Mouse (Mus musculus) left cerebral cortex, postnatal 36 days (tissue): ENCODE results near the gene Rap1a. TPM values are rescaled to one million over a fixed set of nuclear protein-coding genes. Genes with fewer than 3 reads are reported as not detected.
A peak's percentile ranks its signal among the peaks of the same experiment; 100 is the strongest.

ENCODE experiments used
- DNase-seq, 2 experiments: peaks; one replicate each; pipeline ENCODE4 v3.0.0; 2021 to 2022; ENCODE audit warnings: low spot score in 2 of 2, mixed read lengths in 1 of 2
- intact Hi-C: fragments of 180-260 bp; cut with DNase I; formaldehyde crosslinking; loops from one replicate; pipeline ENCODE4 v1.15.1; 2025
- total RNA-seq, 2 experiments: library from RNA; stranded (reverse); gene quantifications; 2 replicates each; pipeline ENCODE4 v1.2.3; 2021

Rap1a gene
- total RNA-seq, 2 experiments from 2014 or later: 57.7 to 72.0 TPM

- no peak for DNase-seq
- intact Hi-C loops: no loop called here
Observed at GRCm38 (mm10) chr3:105808179-105809037, 7.3 kb upstream of the Rap1a start.

- DNase-seq: no peak
- intact Hi-C loops: no loop called here
Observed at GRCm38 (mm10) chr3:105807672-105808071, 6.5 kb upstream of the Rap1a start.

GRCm38 (mm10) chr3:105806519-105807249 lies 5.5 kb upstream of the Rap1a start:
- intact Hi-C loops: no loop called here
- DNase-seq: no peak

- DNase-seq: no peak
- intact Hi-C loops: loop anchor here (5.0 kb wide), 1 partner anchor 41 kb away; no protein-coding TSS in a partner anchor
Observed at GRCm38 (mm10) chr3:105803600-105803999, 2.5 kb upstream of the Rap1a start.

GRCm38 (mm10) chr3:105800675-105801190 lies 403 bp downstream of the Rap1a start:
- intact Hi-C loops: loop anchor here (5.0 kb wide), 1 partner anchor 38 kb away; no protein-coding TSS in a partner anchor
- DNase-seq: peak; percentile 12 to 24

DNA sequence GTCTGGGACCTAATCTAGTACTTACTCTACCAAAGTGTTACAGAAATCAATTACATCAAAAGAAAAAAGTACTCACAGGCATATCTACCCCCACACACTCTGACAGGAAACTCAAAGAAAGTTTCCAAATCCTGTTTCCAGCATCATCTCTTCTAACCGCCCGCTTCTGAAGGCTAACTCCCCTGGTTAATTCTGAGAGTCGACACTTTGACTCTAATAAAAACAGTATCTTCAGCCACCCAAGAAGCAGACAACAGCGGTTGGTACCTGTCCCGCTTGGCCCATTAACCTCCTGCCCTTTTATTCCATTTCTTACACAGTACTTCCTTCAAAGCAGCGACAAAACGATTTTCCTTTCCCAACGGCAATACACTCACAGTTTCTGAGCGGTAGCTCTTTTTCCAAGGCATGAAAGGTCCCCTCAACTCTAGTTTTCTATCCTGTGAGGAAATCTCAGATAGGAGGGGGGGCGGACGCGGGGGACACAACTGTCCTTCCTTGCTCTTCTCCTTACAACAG lies 921 bp downstream of the Rap1a start:
- intact Hi-C loops: loop anchor here (5.0 kb wide), 1 partner anchor 38 kb away; no protein-coding TSS in a partner anchor
- no peak for DNase-seq

DNA sequence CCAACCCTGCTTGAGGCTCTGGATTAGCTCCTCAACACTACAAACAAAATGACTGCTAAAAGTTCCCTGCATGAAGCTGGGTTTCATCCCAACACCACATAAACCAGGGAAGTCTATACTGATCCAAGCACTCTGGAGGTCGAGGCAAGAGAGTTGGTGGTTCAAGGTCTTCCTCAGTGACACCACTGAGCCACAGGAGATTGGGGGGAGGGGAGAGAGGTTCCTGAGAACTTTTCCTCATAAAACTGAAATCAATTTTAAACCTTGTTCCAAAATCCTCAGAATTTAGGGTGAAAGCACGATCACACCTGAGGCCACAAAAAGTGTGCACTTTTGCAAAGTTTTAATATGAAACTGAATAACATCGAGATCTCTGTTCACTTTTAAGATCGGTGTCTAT lies 1.8 kb downstream of the Rap1a start:
- intact Hi-C loops: no loop called here
- DNase-seq: no peak

DNA sequence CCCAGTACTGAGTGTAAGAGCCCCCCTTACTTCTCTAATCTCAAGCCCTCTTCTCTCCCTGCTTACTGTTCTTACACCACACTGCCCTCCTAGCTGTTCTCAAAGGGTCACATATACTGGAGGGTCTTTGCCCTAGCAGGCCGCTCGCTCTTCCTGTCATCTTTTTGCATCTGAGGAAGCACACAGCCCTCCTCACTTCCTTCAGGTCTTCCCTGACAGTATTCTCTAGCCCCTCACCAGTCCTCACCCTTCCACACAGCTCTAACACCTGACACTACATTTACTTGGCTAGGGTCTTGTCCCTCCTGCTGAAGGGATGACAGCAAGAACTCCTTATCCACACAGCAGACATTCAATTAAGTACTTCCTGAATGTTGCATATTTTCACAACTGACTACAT lies 2.4 kb downstream of the Rap1a start:
- DNase-seq: no peak
- intact Hi-C loops: no loop called here

GRCm38 (mm10) chr3:105797427-105797826 lies 3.7 kb downstream of the Rap1a start:
- DNase-seq: no peak
- intact Hi-C loops: no loop called here

- intact Hi-C loops: no loop called here
Observed at GRCm38 (mm10) chr3:105796761-105797160, 4.4 kb downstream of the Rap1a start.

GRCm38 (mm10) chr3:105794309-105794708 lies 6.8 kb downstream of the Rap1a start:
- no peak for DNase-seq
- intact Hi-C loops: no loop called here

More at GRCm38 (mm10) chr3:105796761-105797160, 4.4 kb downstream of the Rap1a start:
- DNase-seq: no peak

GRCm38 (mm10) chr3:105792309-105792708 lies 8.8 kb downstream of the Rap1a start:
- no peak for DNase-seq
- intact Hi-C loops: no loop called here

- no peak for DNase-seq
- intact Hi-C loops: no loop called here
Observed at GRCm38 (mm10) chr3:105791129-105791528, 10.0 kb downstream of the Rap1a start.

DNA sequence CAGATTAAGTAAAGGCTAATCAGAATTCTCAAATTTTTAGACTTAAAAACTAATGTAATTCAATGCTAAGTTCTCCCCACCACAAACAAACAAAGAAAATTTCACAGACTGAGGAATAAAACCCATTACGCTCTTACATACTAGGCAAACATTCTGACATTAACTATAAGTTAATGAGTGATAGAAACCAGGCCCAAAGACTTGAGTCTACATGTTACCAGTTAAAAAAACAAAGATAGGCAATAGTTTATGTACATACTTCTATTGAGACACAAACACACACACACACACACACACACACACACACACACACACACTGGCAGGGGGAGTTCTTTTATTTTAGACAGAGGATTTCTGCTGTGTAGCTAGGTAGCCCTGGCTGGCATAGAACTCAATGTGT lies 10.8 kb downstream of the Rap1a start:
- intact Hi-C loops: no loop called here
- no peak for DNase-seq

GRCm38 (mm10) chr3:105789776-105790175 lies 11.4 kb downstream of the Rap1a start:
- no peak for DNase-seq
- intact Hi-C loops: no loop called here

- intact Hi-C loops: no loop called here
- DNase-seq: no peak
Observed at GRCm38 (mm10) chr3:105787328-105787727, 13.8 kb downstream of the Rap1a start.

GRCm38 (mm10) chr3:105785865-105786264 lies 15.3 kb downstream of the Rap1a start:
- intact Hi-C loops: no loop called here
- DNase-seq: no peak

- no peak for DNase-seq
- intact Hi-C loops: no loop called here
Observed at GRCm38 (mm10) chr3:105783809-105784208, 17.3 kb downstream of the Rap1a start.

DNA sequence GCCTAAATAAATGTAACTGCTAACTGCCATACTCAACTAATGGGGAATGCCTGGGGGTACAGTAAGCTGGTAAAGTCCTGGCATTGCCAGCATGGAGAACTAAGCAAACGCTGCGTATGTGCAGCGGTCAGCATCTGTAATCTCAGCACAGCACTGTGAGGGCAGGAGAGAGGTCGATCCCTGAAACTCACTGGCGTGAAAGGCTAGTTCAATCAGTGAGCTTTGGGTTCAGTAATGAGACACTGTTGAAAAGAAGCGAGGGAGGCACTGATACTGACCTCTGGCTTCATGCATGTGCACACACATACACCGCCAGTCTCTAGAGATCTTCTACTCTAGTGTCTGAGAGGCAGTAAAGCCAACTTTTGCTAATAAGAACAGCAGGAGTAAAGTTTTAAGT lies 18.7 kb downstream of the Rap1a start:
- intact Hi-C loops: no loop called here
- no peak for DNase-seq

DNA sequence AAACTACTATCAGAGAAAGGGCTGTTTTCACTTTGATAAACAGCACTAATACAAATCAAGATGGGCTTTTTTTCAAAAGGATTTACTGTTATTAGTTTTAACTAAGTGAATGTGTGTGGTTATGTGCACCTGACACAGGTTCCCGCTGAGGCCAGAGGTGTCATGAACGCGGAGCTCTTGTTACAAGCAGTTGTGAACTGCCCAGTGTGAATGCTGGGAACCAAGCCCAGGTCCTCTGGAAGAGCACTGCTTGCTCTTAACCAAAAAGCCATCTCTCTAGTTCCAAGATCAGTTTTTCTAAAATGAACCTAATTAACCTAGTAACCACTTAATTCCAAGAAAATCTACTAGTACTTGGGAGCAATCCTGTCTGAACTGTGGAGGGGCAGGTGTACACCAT lies 23.1 kb downstream of the Rap1a start:
- intact Hi-C loops: loop anchor here (10.0 kb wide), 1 partner anchor 117 kb away; no protein-coding TSS in a partner anchor
- no peak for DNase-seq
